Mouse (Mus musculus) spleen, adult 2 months (tissue): ENCODE measurements around the gene Pus3. TPM values are rescaled to one million over a fixed set of nuclear protein-coding genes. Genes with fewer than 3 reads are reported as not detected.

Experiments
- DNase-seq, 2 experiments: peaks; one replicate each; pipeline versions ENCODE4 v3.0.0 to v3.0.0-alpha.2; 2012 to 2021; ENCODE audit warnings: low spot score in 2 of 2, low read depth in 1 of 2
- H3K27ac ChIP-seq: fragments of 200-500 bp; 2 replicates; pipeline ENCODE4 v1.5.1; 2012; ENCODE audit warnings: low read length, inconsistent platforms; ENCODE audit not compliant: insufficient read depth
- H3K27me3 ChIP-seq: fragments of 200-500 bp; 2 replicates; pipeline ENCODE4 v1.6.1; 2012; ENCODE audit warnings: mild to moderate bottlenecking, moderate library complexity, low read length, inconsistent platforms; ENCODE audit not compliant: control insufficient read depth, insufficient read depth
- H3K36me3 ChIP-seq: fragments of 200-500 bp; 2 replicates; pipeline ENCODE4 v1.6.1; 2012; ENCODE audit warnings: mild to moderate bottlenecking, low read length, inconsistent platforms; ENCODE audit not compliant: control insufficient read depth, insufficient read depth
- H3K4me1 ChIP-seq: fragments of 200-500 bp; 2 replicates; pipeline ENCODE4 v1.6.1; 2011; ENCODE audit warnings: inconsistent platforms; ENCODE audit not compliant: control insufficient read depth, insufficient read depth, insufficient read length
- H3K4me3 ChIP-seq: fragments of 200-500 bp; 2 replicates; pipeline ENCODE4 v1.5.1; 2011; ENCODE audit warnings: mild to moderate bottlenecking, inconsistent platforms; ENCODE audit not compliant: insufficient read depth, insufficient read length; ENCODE audit errors: extremely low read depth
- CTCF ChIP-seq: fragments of 200-500 bp; IDR thresholded peaks from 2 replicates; pipeline ENCODE4 v1.5.1; 2011; ENCODE audit warnings: mild to moderate bottlenecking, inconsistent platforms; ENCODE audit not compliant: insufficient read depth, insufficient read length, insufficient replicate concordance; ENCODE audit errors: extremely low read depth
- POLR2A ChIP-seq: fragments of 200-500 bp; IDR thresholded peaks from 2 replicates; pipeline ENCODE4 v1.6.1; 2011; ENCODE audit warnings: low read depth, low read length, inconsistent platforms
- WGBS: fragments of 180-500 bp; shearing (Covaris S2); methylation state at CpG from one replicate; pipeline ENCODE4 v1.1.7; 2018; 5-methylcytosine and 5-hydroxymethylcytosine counted together
- polyA plus RNA-seq: library from polyadenylated mRNA; depleted of rRNA; stranded (reverse); fragments of >200 nt; gene quantifications from 2 replicates; pipeline ENCODE4 v1.2.3, GENCODE M21; 2012

Gene Pus3
- polyA plus RNA-seq, 1 experiment = 1.6 TPM

- no peaks in the 10 kb centered on the region for H3K36me3 ChIP-seq
- no peak for DNase-seq
- H3K4me1 ChIP-seq = no peaks in the 10 kb centered on the region
- TF ChIP-seq CTCF (no peak), POLR2A (no peak)
- WGBS = 80% methylated on average over 4 of the region's 4 CpGs
- no peak overlapping the region for H3K4me3 ChIP-seq
- no peak overlapping the region for H3K27ac ChIP-seq
- H3K27me3 ChIP-seq = no peaks in the 10 kb centered on the region
Measured at GRCm38 (mm10) chr9:35535876-35536275, 22.5 kb upstream of the Pus3 start.

GRCm38 (mm10) chr9:35539001-35539750 lies 19.2 kb upstream of the Pus3 start:
- DNase-seq = no peak
- 93% methylated on average over 13 of the region's 13 CpGs for WGBS
- Histone ChIP-seq H3K36me3 (no peaks in the 10 kb centered on the region), H3K4me1 (no peaks in the 10 kb centered on the region), H3K4me3 (no peak overlapping the region), H3K27ac (no peak overlapping the region), H3K27me3 (no peaks in the 10 kb centered on the region)
- TF ChIP-seq POLR2A (no peak), CTCF (no peak)

- TF ChIP-seq CTCF (no peak), POLR2A (no peak)
- DNase-seq = no peak
- 91% methylated on average over 5 of the region's 5 CpGs for WGBS
- Histone ChIP-seq H3K27ac (no peak overlapping the region), H3K4me1 (no peaks in the 10 kb centered on the region), H3K4me3 (no peak overlapping the region), H3K36me3 (no peaks in the 10 kb centered on the region), H3K27me3 (no peaks in the 10 kb centered on the region)
Measured at GRCm38 (mm10) chr9:35541024-35541423, 17.4 kb upstream of the Pus3 start.

- TF ChIP-seq POLR2A (no peak), CTCF (peak; percentile 38; the same call in 1 of the 2 replicates)
- WGBS = 13% methylated on average over 6 of the region's 6 CpGs
- Histone ChIP-seq H3K4me3 (no peak overlapping the region), H3K27ac (no peak overlapping the region), H3K27me3 (no peaks in the 10 kb centered on the region), H3K36me3 (no peaks in the 10 kb centered on the region), H3K4me1 (no peaks in the 10 kb centered on the region; the same call in 1 of the 2 replicates)
- DNase-seq = peak; percentile 53 to 77
Measured at GRCm38 (mm10) chr9:35541488-35541887, 16.9 kb upstream of the Pus3 start.

GRCm38 (mm10) chr9:35541941-35542340 lies 16.5 kb upstream of the Pus3 start:
- DNase-seq = no peak
- Histone ChIP-seq H3K27me3 (no peaks in the 10 kb centered on the region), H3K27ac (no peak overlapping the region), H3K36me3 (no peaks in the 10 kb centered on the region), H3K4me3 (no peak overlapping the region), H3K4me1 (no peaks in the 10 kb centered on the region; the same call in 1 of the 2 replicates)
- TF ChIP-seq POLR2A = no peak
- TF ChIP-seq CTCF = no peak
- WGBS = 72% methylated on average over 6 of the region's 6 CpGs

- Histone ChIP-seq H3K36me3 (no peaks in the 10 kb centered on the region), H3K27me3 (no peaks in the 10 kb centered on the region), H3K4me1 (no peaks in the 10 kb centered on the region; the same call in 1 of the 2 replicates), H3K4me3 (no peak overlapping the region), H3K27ac (no peak overlapping the region)
- DNase-seq = no peak
- WGBS = 72% methylated on average over 14 of the region's 14 CpGs
- TF ChIP-seq CTCF = no peak
- no peak for TF ChIP-seq POLR2A
Measured at GRCm38 (mm10) chr9:35543099-35543860, 15.1 kb upstream of the Pus3 start.

GRCm38 (mm10) chr9:35544666-35545065 lies 13.7 kb upstream of the Pus3 start:
- Histone ChIP-seq H3K4me1 (no peaks in the 10 kb centered on the region; the same call in 1 of the 2 replicates), H3K4me3 (no peak overlapping the region)
- TF ChIP-seq CTCF (no peak), POLR2A (no peak)

More at GRCm38 (mm10) chr9:35544666-35545065, 13.7 kb upstream of the Pus3 start:
- Histone ChIP-seq H3K27ac (no peak overlapping the region), H3K36me3 (no peaks in the 10 kb centered on the region), H3K27me3 (no peaks in the 10 kb centered on the region)
- 85% methylated on average over 2 of the region's 2 CpGs for WGBS
- no peak for DNase-seq
